Mouse (Mus musculus): Measurements from ENCODE around the gene Tmem176a. TPM values are rescaled to one million over a fixed set of nuclear protein-coding genes. Genes with fewer than 3 reads are reported as not detected.

Tmem176a gene
- polyA plus RNA-seq, 1 experiment from 2014 or later = 19.0 TPM

- no peak overlapping the region for H3K27ac ChIP-seq
- no peaks in the 10 kb centered on the region for H3K79me2 ChIP-seq (ENCODE audit: inconsistent target)
- WGBS (ENCODE audit: missing documents) = 81% methylated on average over 8 of the region's 8 CpGs
- H3K36me3 ChIP-seq (ENCODE audit: inconsistent target) = no peaks in the 10 kb centered on the region
- no peak overlapping the region for H3K4me3 ChIP-seq (ENCODE audit: inconsistent target)
Measured at GRCm38 (mm10) chr6:48894938-48895818, 54.5 kb downstream of the Tmem176a start.

DNA sequence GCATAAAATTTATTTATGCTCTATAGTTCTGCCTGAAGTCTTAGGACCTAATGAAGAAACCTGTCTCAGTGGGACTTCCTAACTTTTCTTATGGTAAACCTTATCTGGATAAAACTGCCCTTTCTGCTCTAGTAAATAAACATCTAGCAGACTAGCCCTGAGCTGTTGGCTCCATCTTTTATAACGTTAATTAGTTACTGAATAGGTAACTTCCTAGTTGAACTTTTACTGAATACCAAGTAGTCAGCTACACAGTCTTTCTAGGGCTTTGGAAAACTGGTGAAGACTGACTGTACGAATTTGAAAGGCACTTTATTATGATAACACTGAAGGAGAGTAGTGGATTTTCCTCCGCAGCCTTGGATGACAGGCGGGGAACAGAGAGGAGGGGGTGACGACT is 55.2 kb downstream of the Tmem176a start:
- WGBS (ENCODE audit: missing documents) = 91% methylated on average over 5 of the region's 5 CpGs
- Histone ChIP-seq H3K79me2 (ENCODE audit: inconsistent target) (no peaks in the 10 kb centered on the region), H3K27ac (no peak overlapping the region), H3K36me3 (ENCODE audit: inconsistent target) (no peaks in the 10 kb centered on the region), H3K4me3 (ENCODE audit: inconsistent target) (no peak overlapping the region)

Other genes starting within 250 kb of the Tmem176a start
- gene Repin1, start 247.0 kb upstream of the Tmem176a start, polyA plus RNA-seq (2018) = 5.1 to 7.5 TPM (median 7.1 TPM) in 3 replicates
- not detected in 3 replicates for gene Gm44965, start 247.0 kb upstream of the Tmem176a start, polyA plus RNA-seq (2018)
- 1.2 to 1.9 TPM (median 1.3 TPM) in 3 replicates for gene Zfp775, start 238.9 kb upstream of the Tmem176a start, polyA plus RNA-seq (2018)
- 0.04 TPM in 1 of 3 replicates, not detected in the others for gene AI854703, start 214.2 kb upstream of the Tmem176a start, polyA plus RNA-seq (2018)
- 0.19 TPM in 1 of 3 replicates, not detected in the others for gene Gimap8, start 193.7 kb upstream of the Tmem176a start, polyA plus RNA-seq (2018)
- 0.13 to 0.43 TPM in 2 of 3 replicates, not detected in the other for gene Gimap9, start 164.8 kb upstream of the Tmem176a start, polyA plus RNA-seq (2018)
- 0.22 to 1.1 TPM (median 0.44 TPM) in 3 replicates for gene Gimap4, start 156.4 kb upstream of the Tmem176a start, polyA plus RNA-seq (2018)
- gene Gimap6, start 132.7 kb upstream of the Tmem176a start, polyA plus RNA-seq (2018) = 0.79 to 2.1 TPM in 2 of 3 replicates, not detected in the other
- not detected in 3 replicates for gene Gm28053, start 122.3 kb upstream of the Tmem176a start, polyA plus RNA-seq (2018)
- 0.37 TPM in 1 of 3 replicates, not detected in the others for gene Gimap7, start 122.3 kb upstream of the Tmem176a start, polyA plus RNA-seq (2018)
- gene Gimap1, start 101.9 kb upstream of the Tmem176a start, polyA plus RNA-seq (2018) = not detected in 3 replicates
- gene Gimap5, start 94.7 kb upstream of the Tmem176a start, polyA plus RNA-seq (2018) = not detected in 3 replicates
- 0.32 TPM in 1 of 3 replicates, not detected in the others for gene Gimap3, start 70.1 kb upstream of the Tmem176a start, polyA plus RNA-seq (2018)
- gene Tmem176b, start 577 bp downstream of the Tmem176a start, polyA plus RNA-seq (2018) = 20.8 to 122 TPM (median 51.6 TPM) in 3 replicates
- gene Aoc1, start 32.0 kb downstream of the Tmem176a start, polyA plus RNA-seq (2018) = not detected in 3 replicates
- not detected in 3 replicates for gene 1600015I10Rik, start 89.0 kb downstream of the Tmem176a start, polyA plus RNA-seq (2018)
- not detected in 3 replicates for gene Doxl2, start 134.0 kb downstream of the Tmem176a start, polyA plus RNA-seq (2018)
- gene Svs1, start 145.9 kb downstream of the Tmem176a start, polyA plus RNA-seq (2018) = not detected in 3 replicates
- 10,016 to 46,211 TPM (median 10,775 TPM) in 3 replicates for gene Gpnmb, start 195.6 kb downstream of the Tmem176a start, polyA plus RNA-seq (2018)
- gene Malsu1, start 232.9 kb downstream of the Tmem176a start, polyA plus RNA-seq (2018) = 5.1 to 8.2 TPM (median 5.4 TPM) in 3 replicates